In the genomic region with DNA sequence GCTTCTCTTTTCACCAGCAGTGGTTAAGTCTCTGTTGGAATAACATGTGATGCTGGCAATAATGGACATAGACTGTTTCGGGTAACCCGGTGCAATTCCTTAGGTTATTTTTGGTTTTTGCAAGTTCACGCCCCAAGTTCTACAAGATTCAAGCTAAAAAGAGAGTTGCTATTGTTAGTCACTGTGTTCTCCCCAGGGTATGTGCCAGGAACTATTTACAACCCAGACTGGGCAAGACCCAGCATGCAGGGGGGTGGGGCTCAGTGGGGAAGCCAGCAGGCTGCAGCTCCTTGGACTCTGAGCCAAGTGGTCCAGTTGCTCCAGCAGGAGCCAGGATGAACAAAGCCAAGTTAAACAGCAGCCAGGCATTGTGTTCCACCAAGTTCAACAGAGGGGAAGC, we compare ENCODE assay signal across 8 mouse cellular contexts. TPM values are rescaled to one million over a fixed set of nuclear protein-coding genes. Genes with fewer than 3 reads are reported as not detected.
DNase-seq lines count a peak whose midpoint lies in the region; ATAC-seq and TF ChIP-seq lines count a peak whose summit lies in the region.

No protein-coding gene starts in this region.

- intact Hi-C loops in heart, postnatal 25 days (cut with DNase I) = no loop called here
- intact Hi-C loops in left cerebral cortex, postnatal 10 days (cut with DNase I) = loop anchor here (10.0 kb wide), 1 partner anchor 383 kb away; no protein-coding TSS in a partner anchor

- no peaks in the 10 kb centered on the region for H3K27me3 ChIP-seq in hindbrain, embryonic 11.5 days (ENCODE audit: control insufficient read depth, insufficient read depth, low read length)

- WGBS in hindbrain, embryonic 11.5 days = 87% methylated on average over 3 of the region's 3 CpGs

- DNase-seq in 3134 (ENCODE audit: extremely low read depth, insufficient read length, low spot score) (peak; percentile 71), MN1 (ENCODE audit: low spot score) (peak; percentile 41)
- peak; percentile 86 for DNase-seq in heart, postnatal 25 days (ENCODE audit: low spot score)
- peak; percentile 82 to 94 for DNase-seq in left cerebral cortex, postnatal 10 days (ENCODE audit: extremely low spot score in 1 of 2, low spot score in 2 of 2)
- DNase-seq in skeletal muscle tissue, adult 2 months (ENCODE audit: low read depth, low spot score) = peak; percentile 90
- no peak for DNase-seq in hindbrain, embryonic 11.5 days (ENCODE audit: low spot score)
- no peak for DNase-seq in spleen, postnatal 14 days (ENCODE audit: low spot score in 2 of 2)

- H3K36me3 ChIP-seq in hindbrain, embryonic 11.5 days (ENCODE audit: control insufficient read depth, insufficient read depth, low read length) = no peaks in the 10 kb centered on the region

- peaks cover 9% of the 10 kb centered on the region for H3K4me1 ChIP-seq in embryonic fibroblast, embryonic 13.5 days (ENCODE audit: control insufficient read depth, insufficient read depth, low read length)
- peaks cover 7% of the 10 kb centered on the region for H3K4me1 ChIP-seq in hindbrain, embryonic 11.5 days (replicated peaks; ENCODE audit: control insufficient read depth, insufficient read depth, low read length)

- TF ChIP-seq CTCF in embryonic fibroblast, embryonic 13.5 days (IDR thresholded peaks at IDR 0.05; ENCODE audit: borderline replicate concordance, insufficient read depth, low read length) = no peak

- H3K4me3 ChIP-seq in embryonic fibroblast, embryonic 13.5 days (ENCODE audit: insufficient read depth, low read length) = no peak overlapping the region
- H3K4me3 ChIP-seq in hindbrain, embryonic 11.5 days (ENCODE audit: low read depth, low read length) = no peak overlapping the region

- no peak for ATAC-seq in hindbrain, embryonic 11.5 days (ENCODE audit: low FRiP score)

- no peak overlapping the region for H3K4me2 ChIP-seq in hindbrain, embryonic 11.5 days (replicated peaks; ENCODE audit: low read depth, low read length)

- TF ChIP-seq POLR2A in embryonic fibroblast, embryonic 13.5 days (IDR thresholded peaks at IDR 0.05; ENCODE audit: low read depth, low read length) = no peak

- H3K27ac ChIP-seq in embryonic fibroblast, embryonic 13.5 days (ENCODE audit: insufficient read depth, low read length) = peak overlapping the region; percentile 78
- H3K27ac ChIP-seq in hindbrain, embryonic 11.5 days (ENCODE audit: low read depth, low read length) = no peak overlapping the region

- H3K9me3 ChIP-seq in hindbrain, embryonic 11.5 days (ENCODE audit: control insufficient read depth, low read length) = no peaks in the 10 kb centered on the region

- no peak overlapping the region for H3K9ac ChIP-seq in hindbrain, embryonic 11.5 days (ENCODE audit: low read depth, low read length)

RNA-seq across cellular contexts. Expression of a gene that starts 2.8 kb away (rescaled TPM):
- 27.6 and 31.3 TPM in 2 replicates for polyA plus RNA-seq in embryonic fibroblast, embryonic 13.5 days (2011; ENCODE audit: insufficient read length, low read depth, missing spikeins)
- 1 to 10 TPM; 6.9 to 8.6 TPM for total RNA-seq in heart, postnatal 25 days (2021)
- total RNA-seq in left cerebral cortex, postnatal 10 days (2021) = 10 to 100 TPM; 13.9 to 15.8 TPM
- polyA plus RNA-seq in hindbrain, embryonic 11.5 days (2014; fragmentation: Nextera tagmentation; extraction: Ambion mirVana) = 49.5 and 51.5 TPM in 2 replicates

Comparison
In these comparisons a context has a peak if more than half of its experiments do, and no peak if none do; other contexts are left out.
1. DNase-seq: peak in 3134 (single experiment), MN1 (single experiment), heart, postnatal 25 days (single experiment), left cerebral cortex, postnatal 10 days (2 of 2) and skeletal muscle tissue, adult 2 months (single experiment); none in hindbrain, embryonic 11.5 days (single experiment) and spleen, postnatal 14 days (0 of 2).